Mouse (Mus musculus) E14TG2a.4 (cell line): ENCODE results near the gene Kif26b.

Experiments
- H3K27me3 ChIP-seq: 2 replicates; pipeline ENCODE4 v1.6.1; 2014; ENCODE audit warnings: low read length, control low read depth; ENCODE audit not compliant: insufficient read depth
- H3K36me3 ChIP-seq: 2 replicates; pipeline ENCODE4 v1.6.1; 2014; ENCODE audit warnings: low read length, control low read depth; ENCODE audit not compliant: insufficient read depth
- H3K4me1 ChIP-seq: replicated peaks from 2 replicates; pipeline ENCODE4 v1.6.1; 2014; ENCODE audit warnings: low read depth, low read length, control low read depth
- H3K4me3 ChIP-seq: replicated peaks from 2 replicates; pipeline ENCODE4 v1.5.1; 2014; ENCODE audit warnings: mild to moderate bottlenecking, low read length
- H3K9me3 ChIP-seq: 2 replicates; pipeline ENCODE4 v1.6.1; 2014; ENCODE audit warnings: low read length, control low read depth
- CTCF ChIP-seq: conservative IDR thresholded peaks from 2 replicates; pipeline ENCODE4 v1.5.1; 2014; ENCODE audit warnings: low read length
- NANOG ChIP-seq: IDR thresholded peaks from 2 replicates; pipeline ENCODE4 v1.6.1; 2014; ENCODE audit warnings: borderline replicate concordance, low read length, mixed read lengths
- POU5F1 ChIP-seq: IDR thresholded peaks from 2 replicates; pipeline ENCODE4 v1.6.1; 2014; ENCODE audit warnings: low read length, borderline replicate concordance

Kif26b gene

DNA sequence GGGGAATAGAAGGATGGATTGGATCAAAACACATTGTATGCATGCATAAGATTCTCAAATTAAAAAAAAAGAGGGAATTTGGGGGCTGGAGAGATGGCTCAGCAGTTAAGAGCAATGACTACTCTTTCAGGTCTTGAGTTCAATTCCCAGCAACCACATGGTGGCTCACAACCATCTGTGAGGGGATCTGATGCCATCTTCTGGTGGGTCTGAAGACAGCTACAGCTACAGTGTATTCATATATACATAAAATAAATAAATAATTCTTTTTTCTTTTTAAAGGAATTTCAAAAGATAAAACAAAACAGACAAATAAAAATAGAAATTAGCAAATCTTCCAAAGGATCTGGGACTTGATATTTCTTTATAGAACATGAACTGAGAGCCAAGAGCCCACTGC, 451.3 kb downstream of the Kif26b start:
- H3K27me3 ChIP-seq, result no peaks in the 10 kb centered on the region
- no peaks in the 10 kb centered on the region for H3K36me3 ChIP-seq
- no peak for TF ChIP-seq CTCF
- no peak for TF ChIP-seq NANOG
- no peak for TF ChIP-seq POU5F1

DNA sequence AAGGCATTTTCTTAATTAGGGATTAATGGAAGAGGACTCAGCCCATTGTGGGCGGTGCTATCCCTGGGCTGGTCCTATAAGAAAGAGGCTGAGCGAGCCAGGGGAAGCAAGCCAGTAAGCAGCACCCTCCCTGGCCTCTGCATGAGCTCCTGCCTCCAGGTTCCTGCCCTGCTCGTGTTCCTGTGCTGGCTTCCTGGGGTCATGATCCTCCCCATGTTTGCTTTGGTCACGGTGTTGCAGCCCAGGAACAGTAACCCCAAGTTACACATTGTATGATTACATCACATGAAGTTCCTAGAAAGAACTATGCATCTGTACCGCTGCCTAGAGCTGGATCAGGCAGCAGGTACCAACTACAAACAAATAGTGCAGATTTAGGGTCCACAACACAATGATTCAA, 452.7 kb downstream of the Kif26b start:
- no peak overlapping the region for H3K4me3 ChIP-seq
- H3K27me3 ChIP-seq, result no peaks in the 10 kb centered on the region
- H3K9me3 ChIP-seq, result no peaks in the 10 kb centered on the region
- peaks cover 4% of the 10 kb centered on the region for H3K4me1 ChIP-seq
- H3K36me3 ChIP-seq, result no peaks in the 10 kb centered on the region
- TF ChIP-seq NANOG, result no peak
- no peak for TF ChIP-seq POU5F1
- no peak for TF ChIP-seq CTCF

More for the DNA sequence above, 451.3 kb downstream of the Kif26b start:
- no peak overlapping the region for H3K4me3 ChIP-seq
- no peaks in the 10 kb centered on the region for H3K9me3 ChIP-seq
- H3K4me1 ChIP-seq, result peaks cover 4% of the 10 kb centered on the region

DNA sequence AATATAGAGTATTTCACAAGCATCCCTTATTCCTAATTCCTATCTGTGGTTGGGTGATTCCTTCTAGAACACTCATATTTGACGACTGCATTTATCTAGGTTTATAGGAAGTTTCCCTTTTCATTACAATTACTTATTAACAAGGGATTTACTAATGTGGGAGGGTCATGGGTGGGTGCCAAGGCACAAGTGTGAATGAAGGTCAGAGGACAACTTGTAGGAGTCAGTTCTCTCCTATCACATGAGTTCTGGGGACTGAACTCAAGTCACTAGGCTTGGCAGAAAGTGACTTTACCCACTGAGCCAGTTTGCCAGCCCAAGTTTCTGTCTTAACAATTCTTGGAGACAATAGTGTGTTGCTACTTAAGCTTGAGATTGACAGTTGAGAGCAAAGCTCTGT, 459.3 kb downstream of the Kif26b start:
- Histone ChIP-seq H3K4me3 (no peak overlapping the region), H3K36me3 (no peaks in the 10 kb centered on the region), H3K9me3 (no peaks in the 10 kb centered on the region), H3K4me1 (no peaks in the 10 kb centered on the region), H3K27me3 (no peaks in the 10 kb centered on the region)
- TF ChIP-seq POU5F1, result no peak
- no peak for TF ChIP-seq NANOG
- TF ChIP-seq CTCF, result no peak
